Mouse (Mus musculus): Measurements from ENCODE around the gene Itprid2. TPM values are rescaled to one million over a fixed set of nuclear protein-coding genes. Genes with fewer than 3 reads are reported as not detected.

Itprid2 gene
- total and polyA plus RNA-seq, 3 experiments, result 9.0 to 21.5 TPM; not detected in 1

DNA sequence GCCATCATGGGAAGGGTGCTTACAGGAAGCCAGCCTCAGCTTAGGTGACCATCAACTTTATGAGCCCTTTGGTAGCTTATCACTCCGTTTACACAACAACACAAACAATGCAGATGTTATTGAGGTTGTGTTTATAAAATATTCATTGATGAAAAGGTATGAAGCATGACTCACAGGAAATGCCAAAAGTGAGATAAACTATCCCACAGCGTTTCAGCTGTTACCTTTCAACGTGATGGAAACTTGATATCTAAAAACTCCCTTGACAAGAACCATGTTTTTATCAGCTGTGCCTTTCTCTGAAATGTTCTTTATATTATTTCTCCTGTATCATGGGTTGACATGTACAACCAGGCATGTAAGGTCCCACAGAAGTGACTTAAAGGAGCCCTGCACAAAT is 55.7 kb downstream of the Itprid2 start:
- H3K27ac ChIP-seq (ENCODE audit: control insufficient read depth, low read depth, low read length), result no peak overlapping the region
- no peaks in the 10 kb centered on the region for H3K9me3 ChIP-seq (replicated peaks; ENCODE audit: insufficient read depth, low read length)
- DNase-seq (ENCODE audit: low read depth, low spot score), result peak; percentile 46
- no peak for TF ChIP-seq USF2 (IDR thresholded peaks at IDR 0.05; ENCODE audit: borderline replicate concordance in 1 of 2, insufficient read depth in 1 of 2, low read depth in 1 of 2, low read length in 2 of 2)
- no peak for TF ChIP-seq ELF1 (IDR thresholded peaks at IDR 0.05; ENCODE audit: low read depth, low read length)
- TF ChIP-seq MYC (IDR thresholded peaks at IDR 0.05; ENCODE audit: low read depth, low read length), result no peak
- no peak for TF ChIP-seq UBTF (IDR thresholded peaks at IDR 0.05; ENCODE audit: borderline replicate concordance, insufficient read depth, low read depth, low read length)
- TF ChIP-seq TCF12 (IDR thresholded peaks at IDR 0.05; ENCODE audit: low read depth, low read length), result peak; percentile 27; the same call in 1 of the 2 replicates
- no peak for TF ChIP-seq MAX (IDR thresholded peaks at IDR 0.05; ENCODE audit: low read length)
- TF ChIP-seq EP300 (IDR thresholded peaks at IDR 0.05; ENCODE audit: low read depth in 1 of 2, low read length in 2 of 2), result peak; percentile 60 to 68; a peak in 3 of 4 replicates
- TF ChIP-seq GATA1 (IDR thresholded peaks at IDR 0.05; ENCODE audit: low read depth, low read length), result peak; percentile 74
- no peak for TF ChIP-seq E2F4 (IDR thresholded peaks at IDR 0.05; ENCODE audit: borderline replicate concordance, low read depth, low read length)
- no peak for TF ChIP-seq POLR2AphosphoS2 (IDR thresholded peaks at IDR 0.05; ENCODE audit: low read length)
- TF ChIP-seq SIN3A (IDR thresholded peaks at IDR 0.05; ENCODE audit: low read length), result no peak; the same call in 1 of the 2 replicates
- TF ChIP-seq POLR2A (IDR thresholded peaks at IDR 0.05; ENCODE audit: control insufficient read depth in 1 of 2, insufficient read depth in 1 of 2, low read depth in 1 of 2, low read length in 2 of 2, poor library complexity in 1 of 2), result no peak
- TF ChIP-seq ETS1 (IDR thresholded peaks at IDR 0.05; ENCODE audit: low read depth, low read length), result peak; percentile 97
- no peak for TF ChIP-seq KAT2A (conservative IDR thresholded peaks at IDR 0.05; ENCODE audit: low read depth, low read length)
- TF ChIP-seq MAFK (IDR thresholded peaks at IDR 0.05; ENCODE audit: borderline replicate concordance, low read depth, low read length), result no peak
- no peak for TF ChIP-seq JUND (IDR thresholded peaks at IDR 0.05; ENCODE audit: low read depth, low read length)
- no peak overlapping the region for H3K4me3 ChIP-seq (ENCODE audit: control insufficient read depth in 1 of 2, insufficient read depth in 1 of 2, low read depth in 2 of 2, low read length in 2 of 2)
- no peaks in the 10 kb centered on the region for H3K79me2 ChIP-seq (ENCODE audit: control insufficient read depth, insufficient read depth, low read length, poor library complexity)
- H3K27me3 ChIP-seq (ENCODE audit: control insufficient read depth in 1 of 2, insufficient read depth in 2 of 2, low read length in 2 of 2), result no peaks in the 10 kb centered on the region
- H3K36me3 ChIP-seq (ENCODE audit: control insufficient read depth in 1 of 2, insufficient read depth in 2 of 2, low read length in 2 of 2), result peaks cover 0 to 25% of the 10 kb centered on the region in 2 experiments; a peak in 2 of 4 replicates
- H3K9ac ChIP-seq (ENCODE audit: control insufficient read depth, low read depth, low read length, poor library complexity, severe bottlenecking), result no peak overlapping the region
- H3K4me1 ChIP-seq (ENCODE audit: control insufficient read depth in 1 of 2, insufficient read depth in 2 of 2, low read length in 2 of 2), result peaks cover 15 to 18% of the 10 kb centered on the region in 2 experiments

DNA sequence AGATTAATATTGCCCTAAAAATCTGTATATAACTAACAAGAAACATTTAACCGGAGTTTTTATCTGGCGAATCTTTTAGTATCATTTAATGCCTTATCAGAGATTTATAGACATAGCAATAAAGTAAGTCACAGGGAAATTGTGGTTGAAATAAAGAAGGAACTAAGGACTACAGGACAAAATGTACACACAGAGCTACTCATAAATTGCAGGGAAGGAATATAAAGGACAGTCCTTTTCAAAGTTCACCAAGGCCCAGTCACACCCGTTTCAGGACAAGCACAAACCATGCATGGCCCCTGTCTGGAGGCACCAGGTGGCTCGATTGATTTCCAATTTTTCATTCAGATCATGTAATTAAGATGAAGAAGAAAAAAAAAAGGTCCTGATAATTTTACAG is 60.0 kb downstream of the Itprid2 start:
- H3K9me3 ChIP-seq (replicated peaks; ENCODE audit: insufficient read depth, low read length), result no peaks in the 10 kb centered on the region
- DNase-seq (ENCODE audit: low read depth, low spot score), result no peak
- H3K27me3 ChIP-seq (ENCODE audit: control insufficient read depth in 1 of 2, insufficient read depth in 2 of 2, low read length in 2 of 2), result no peaks in the 10 kb centered on the region
- H3K4me3 ChIP-seq (ENCODE audit: control insufficient read depth in 1 of 2, insufficient read depth in 1 of 2, low read depth in 2 of 2, low read length in 2 of 2), result no peak overlapping the region
- H3K79me2 ChIP-seq (ENCODE audit: control insufficient read depth, insufficient read depth, low read length, poor library complexity), result no peaks in the 10 kb centered on the region
- H3K4me1 ChIP-seq (ENCODE audit: control insufficient read depth in 1 of 2, insufficient read depth in 2 of 2, low read length in 2 of 2), result peaks cover 24 to 38% of the 10 kb centered on the region in 2 experiments
- no peak overlapping the region for H3K27ac ChIP-seq (ENCODE audit: control insufficient read depth, low read depth, low read length)
- peaks cover 0 to 45% of the 10 kb centered on the region in 2 experiments; a peak in 2 of 4 replicates for H3K36me3 ChIP-seq (ENCODE audit: control insufficient read depth in 1 of 2, insufficient read depth in 2 of 2, low read length in 2 of 2)
- H3K9ac ChIP-seq (ENCODE audit: control insufficient read depth, low read depth, low read length, poor library complexity, severe bottlenecking), result peak overlapping the region; percentile 27; the same call in 1 of the 2 replicates
- TF ChIP-seq UBTF (IDR thresholded peaks at IDR 0.05; ENCODE audit: borderline replicate concordance, insufficient read depth, low read depth, low read length) (no peak), GATA1 (IDR thresholded peaks at IDR 0.05; ENCODE audit: low read depth, low read length) (0 out of 2 replicates have a peak, but pooled peaks have one; percentile 24)
